Mouse (Mus musculus) C2C12 (cell line): ENCODE measurements around the gene Rgs3.

Experiments
- CTCF ChIP-seq: IDR thresholded peaks from one replicate; pipeline ENCODE4 v1.5.1; 2011; ENCODE audit not compliant: control insufficient read depth, insufficient read depth, insufficient read length
- MAX ChIP-seq: IDR thresholded peaks from one replicate; pipeline ENCODE4 v1.6.1; 2011; ENCODE audit warnings: mild to moderate bottlenecking, control low read depth
- MYOG ChIP-seq: IDR thresholded peaks from one replicate; pipeline ENCODE4 v1.6.1; 2011; ENCODE audit not compliant: control insufficient read depth, insufficient read length; ENCODE audit errors: extremely low read depth

GRCm38 (mm10) chr4:62663348-62663747 lies 103.7 kb downstream of the Rgs3 start:
- TF ChIP-seq CTCF (no peak), MYOG (no peak), MAX (no peak)
